Mouse (Mus musculus) spleen, adult 2 months (tissue): ENCODE measurements around the gene Ptges3l.

ENCODE experiments used
- CTCF ChIP-seq: fragments of 200-500 bp; IDR thresholded peaks from 2 replicates; pipeline ENCODE4 v1.5.1; 2011; ENCODE audit warnings: mild to moderate bottlenecking, inconsistent platforms; ENCODE audit not compliant: insufficient read depth, insufficient read length, insufficient replicate concordance; ENCODE audit errors: extremely low read depth
- POLR2A ChIP-seq: fragments of 200-500 bp; IDR thresholded peaks from 2 replicates; pipeline ENCODE4 v1.6.1; 2011; ENCODE audit warnings: low read depth, low read length, inconsistent platforms

- TF ChIP-seq POLR2A (no peak), CTCF (no peak)
These were observed 50.7 kb downstream of the Ptges3l start for GRCm38 (mm10) chr11:101374421-101374938.
